Mouse (Mus musculus): ENCODE data around the gene Grsf1. TPM values are rescaled to one million over a fixed set of nuclear protein-coding genes. Genes with fewer than 3 reads are reported as not detected.

Gene Grsf1
- polyA plus RNA-seq, 1 experiment from 2014 or later, result 101 TPM

DNA sequence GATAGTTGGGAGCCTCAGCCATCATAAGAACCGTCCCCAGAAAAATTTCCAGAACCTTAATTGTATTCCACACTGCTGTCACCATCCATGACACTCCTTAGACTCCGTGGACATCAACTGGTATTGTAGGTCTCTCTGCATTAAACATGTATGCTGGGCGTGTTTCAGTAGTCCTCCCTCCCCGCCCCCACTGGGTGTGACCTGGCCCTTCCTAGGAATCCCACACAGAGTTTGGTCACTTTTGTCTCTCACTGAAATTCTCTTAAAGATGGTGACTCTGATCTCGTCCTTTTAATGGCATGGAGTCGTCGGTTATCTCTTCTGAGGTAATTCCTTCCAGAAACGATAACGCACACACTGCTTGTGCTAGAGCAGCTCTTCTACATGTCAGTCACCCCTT lies 7.7 kb upstream of the Grsf1 start:
- H3K27ac ChIP-seq (ENCODE audit: low read depth, low read length), result no peak overlapping the region
- DNase-seq (ENCODE audit: low spot score) (no peak), ATAC-seq (replicated peaks; ENCODE audit: low FRiP score) (no peak)
- no peak overlapping the region for H3K9ac ChIP-seq (ENCODE audit: low read length)
- no peak overlapping the region for H3K4me3 ChIP-seq (ENCODE audit: low read depth, low read length)
- peaks cover 2% of the 10 kb centered on the region; the same call in 1 of the 2 replicates for H3K4me1 ChIP-seq (replicated peaks; ENCODE audit: control insufficient read depth, insufficient read depth, low read length)
- no peak overlapping the region for H3K4me2 ChIP-seq (ENCODE audit: low read depth, low read length, severe bottlenecking)
- H3K27me3 ChIP-seq (ENCODE audit: control insufficient read depth, insufficient read depth, low read length), result no peaks in the 10 kb centered on the region
- H3K9me3 ChIP-seq (ENCODE audit: control insufficient read depth, low read length), result no peaks in the 10 kb centered on the region
- 88% methylated on average over 9 of the region's 9 CpGs for WGBS
- no peaks in the 10 kb centered on the region for H3K36me3 ChIP-seq (ENCODE audit: control insufficient read depth, insufficient read depth, low read length)

DNA sequence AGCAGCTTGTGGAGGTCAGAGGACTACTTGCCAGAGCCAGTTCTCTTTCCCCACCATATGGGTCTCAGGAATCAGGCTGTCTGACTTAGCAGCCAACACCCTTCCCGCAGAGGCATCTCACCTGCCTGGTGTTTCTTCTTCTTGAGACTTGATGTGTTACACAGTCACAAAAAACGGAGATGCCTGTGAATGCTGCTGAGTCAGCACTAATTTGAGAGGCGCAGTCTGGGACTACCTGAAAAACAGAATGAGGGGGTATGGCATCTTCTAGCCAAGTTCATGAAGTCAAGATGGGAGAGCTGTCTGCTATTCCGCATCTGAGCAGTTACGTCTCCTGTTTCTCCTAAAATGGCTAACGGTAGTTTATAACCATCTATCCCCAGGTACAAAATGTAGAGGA lies 4.6 kb upstream of the Grsf1 start:
- WGBS, result 92% methylated on average over 6 of the region's 6 CpGs
- peaks cover 2% of the 10 kb centered on the region; the same call in 1 of the 2 replicates for H3K4me1 ChIP-seq (replicated peaks; ENCODE audit: control insufficient read depth, insufficient read depth, low read length)
- no peak overlapping the region for H3K4me2 ChIP-seq (ENCODE audit: low read depth, low read length, severe bottlenecking)
- ATAC-seq (replicated peaks; ENCODE audit: low FRiP score) (no peak), DNase-seq (ENCODE audit: low spot score) (no peak)
- H3K36me3 ChIP-seq (ENCODE audit: control insufficient read depth, insufficient read depth, low read length), result no peaks in the 10 kb centered on the region
- H3K27ac ChIP-seq (ENCODE audit: low read depth, low read length), result no peak overlapping the region
- H3K9me3 ChIP-seq (ENCODE audit: control insufficient read depth, low read length), result no peaks in the 10 kb centered on the region
- H3K9ac ChIP-seq (ENCODE audit: low read length), result no peak overlapping the region
- H3K27me3 ChIP-seq (ENCODE audit: control insufficient read depth, insufficient read depth, low read length), result no peaks in the 10 kb centered on the region
- no peak overlapping the region for H3K4me3 ChIP-seq (ENCODE audit: low read depth, low read length)

DNA sequence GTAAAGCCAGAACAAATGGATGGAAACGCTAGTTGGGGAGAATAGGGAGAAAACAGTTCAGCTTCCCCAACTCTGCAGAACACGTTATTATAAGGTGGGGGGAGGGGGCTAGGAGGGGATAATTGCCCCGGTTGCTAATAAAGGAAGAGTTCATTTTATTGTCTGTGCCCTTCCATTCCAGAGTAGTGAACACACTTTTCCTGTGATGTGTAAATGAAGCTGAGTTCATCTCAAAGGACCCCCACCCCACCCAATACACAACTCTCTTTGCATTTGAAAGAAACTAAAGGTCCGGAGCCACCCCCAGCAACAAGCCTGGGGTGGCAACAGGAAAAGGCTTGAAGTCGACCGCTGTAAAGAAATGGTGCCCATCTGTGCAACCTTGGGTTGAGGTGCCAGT lies 3.4 kb upstream of the Grsf1 start:
- H3K9ac ChIP-seq (ENCODE audit: low read length), result no peak overlapping the region

DNA sequence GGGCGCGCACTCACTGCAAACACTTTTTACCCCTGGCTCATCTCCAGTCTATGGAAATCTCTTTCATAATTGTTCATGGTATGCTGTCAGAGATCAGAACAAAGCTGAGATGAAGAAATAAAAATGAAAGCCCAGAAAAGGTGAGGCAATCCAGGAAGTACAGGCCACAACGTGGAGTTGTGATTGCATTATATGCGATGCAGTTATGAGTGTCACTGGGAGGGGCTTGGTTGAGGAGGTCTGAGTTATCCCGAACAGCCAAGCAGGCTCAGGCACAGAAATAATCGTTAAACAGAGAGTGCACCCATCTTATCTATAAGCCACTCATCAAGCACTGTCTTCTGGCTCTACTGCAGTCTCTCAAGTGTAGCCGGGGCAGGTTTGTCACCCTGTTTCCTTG lies 3.0 kb upstream of the Grsf1 start:
- no peak overlapping the region for H3K4me3 ChIP-seq (ENCODE audit: low read depth, low read length)
- H3K27ac ChIP-seq (ENCODE audit: low read depth, low read length), result no peak overlapping the region
- H3K4me1 ChIP-seq (replicated peaks; ENCODE audit: control insufficient read depth, insufficient read depth, low read length), result peaks cover 3% of the 10 kb centered on the region; the same call in 1 of the 2 replicates
- WGBS, result 64% methylated on average over 7 of the region's 7 CpGs
- no peak for DNase-seq (ENCODE audit: low spot score)
- H3K9ac ChIP-seq (ENCODE audit: low read length), result no peak overlapping the region
- no peaks in the 10 kb centered on the region for H3K27me3 ChIP-seq (ENCODE audit: control insufficient read depth, insufficient read depth, low read length)
- ATAC-seq (replicated peaks; ENCODE audit: low FRiP score), result no peak
- no peak overlapping the region for H3K4me2 ChIP-seq (ENCODE audit: low read depth, low read length, severe bottlenecking)
- no peaks in the 10 kb centered on the region for H3K36me3 ChIP-seq (ENCODE audit: control insufficient read depth, insufficient read depth, low read length)
- no peaks in the 10 kb centered on the region for H3K9me3 ChIP-seq (ENCODE audit: control insufficient read depth, low read length)

More for the DNA sequence above, 3.4 kb upstream of the Grsf1 start:
- no peaks in the 10 kb centered on the region for H3K9me3 ChIP-seq (ENCODE audit: control insufficient read depth, low read length)
- ATAC-seq (replicated peaks; ENCODE audit: low FRiP score) (no peak), DNase-seq (ENCODE audit: low spot score) (no peak)
- H3K27ac ChIP-seq (ENCODE audit: low read depth, low read length), result no peak overlapping the region
- no peak overlapping the region for H3K4me3 ChIP-seq (ENCODE audit: low read depth, low read length)
- WGBS, result 22% methylated on average over 6 of the region's 6 CpGs
- no peak overlapping the region for H3K4me2 ChIP-seq (ENCODE audit: low read depth, low read length, severe bottlenecking)
- H3K36me3 ChIP-seq (ENCODE audit: control insufficient read depth, insufficient read depth, low read length), result no peaks in the 10 kb centered on the region
- H3K27me3 ChIP-seq (ENCODE audit: control insufficient read depth, insufficient read depth, low read length), result no peaks in the 10 kb centered on the region
- peaks cover 2% of the 10 kb centered on the region; the same call in 1 of the 2 replicates for H3K4me1 ChIP-seq (replicated peaks; ENCODE audit: control insufficient read depth, insufficient read depth, low read length)

DNA sequence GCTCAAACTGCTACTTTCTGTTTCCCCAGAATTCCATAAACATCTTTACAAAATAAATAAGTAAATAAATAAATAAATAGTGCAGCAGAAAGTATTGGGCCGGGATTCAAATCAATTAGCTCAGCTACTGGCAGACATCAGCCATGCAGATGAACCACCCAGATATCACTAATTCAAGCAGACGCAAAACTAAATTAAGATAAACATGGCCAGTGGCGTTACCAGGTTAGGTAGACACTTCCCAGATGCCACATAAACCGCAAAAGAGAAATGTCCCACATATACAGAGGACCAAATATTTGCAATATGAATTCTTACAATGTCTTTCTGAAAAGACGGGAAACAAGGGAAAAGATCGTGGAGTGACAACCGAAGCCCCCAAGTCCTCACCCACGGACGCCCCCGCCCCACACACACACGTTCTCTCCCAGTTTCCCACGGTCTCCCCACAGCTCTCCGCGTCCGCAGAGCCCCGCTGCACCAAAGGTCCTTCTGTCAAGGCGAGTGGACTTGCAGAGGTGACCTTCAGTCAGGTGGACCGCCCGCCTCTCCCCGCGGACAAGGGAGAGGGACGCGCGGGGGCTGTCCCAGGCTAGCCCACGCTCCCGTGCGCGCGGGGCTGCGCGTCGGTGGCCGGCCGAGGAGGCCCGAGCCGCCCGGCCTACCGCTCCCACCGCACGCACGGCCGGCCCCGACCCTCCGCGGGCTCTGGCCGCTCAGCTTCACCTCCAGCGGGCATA lies 1.1 kb downstream of the Grsf1 start:
- H3K27me3 ChIP-seq (ENCODE audit: control insufficient read depth, insufficient read depth, low read length), result no peaks in the 10 kb centered on the region
- H3K4me3 ChIP-seq (ENCODE audit: low read depth, low read length), result peak overlapping the region; percentile 95
- peak; percentile 52 for ATAC-seq (replicated peaks; ENCODE audit: low FRiP score)
- peaks cover 2% of the 10 kb centered on the region; the same call in 1 of the 2 replicates for H3K36me3 ChIP-seq (ENCODE audit: control insufficient read depth, insufficient read depth, low read length)
- H3K4me1 ChIP-seq (replicated peaks; ENCODE audit: control insufficient read depth, insufficient read depth, low read length), result peaks cover 8% of the 10 kb centered on the region; the same call in 1 of the 2 replicates
- H3K9me3 ChIP-seq (ENCODE audit: control insufficient read depth, low read length), result no peaks in the 10 kb centered on the region
- H3K9ac ChIP-seq (ENCODE audit: low read length), result peak overlapping the region; percentile 98
- H3K4me2 ChIP-seq (ENCODE audit: low read depth, low read length, severe bottlenecking), result peak overlapping the region; percentile 67
- peak overlapping the region; percentile 95 for H3K27ac ChIP-seq (ENCODE audit: low read depth, low read length)
- DNase-seq (ENCODE audit: low spot score), result no peak
- 1% methylated on average over 46 of the region's 47 CpGs for WGBS

DNA sequence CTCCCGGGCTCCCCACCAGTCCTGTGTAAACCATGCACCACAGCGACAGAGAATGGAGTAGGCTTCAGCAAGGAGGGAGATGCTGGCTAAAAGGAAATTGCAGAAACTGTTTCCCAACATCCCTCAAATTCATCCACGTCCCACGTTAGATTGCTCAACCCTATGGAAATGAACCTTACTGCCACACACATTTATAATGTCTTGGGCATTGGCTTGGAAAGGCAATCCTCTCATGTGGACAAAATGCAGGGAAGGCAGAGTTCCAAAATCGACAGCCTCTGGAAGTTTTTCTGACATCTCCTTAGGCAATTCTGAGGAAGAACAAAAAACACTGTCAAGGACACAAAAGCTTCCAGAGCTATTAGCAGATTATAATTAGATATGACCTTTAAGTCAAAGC lies 12.1 kb downstream of the Grsf1 start:
- Histone ChIP-seq H3K4me2 (ENCODE audit: low read depth, low read length, severe bottlenecking) (no peak overlapping the region), H3K4me1 (replicated peaks; ENCODE audit: control insufficient read depth, insufficient read depth, low read length) (no peaks in the 10 kb centered on the region), H3K36me3 (ENCODE audit: control insufficient read depth, insufficient read depth, low read length) (peaks cover 12% of the 10 kb centered on the region), H3K27me3 (ENCODE audit: control insufficient read depth, insufficient read depth, low read length) (no peaks in the 10 kb centered on the region), H3K9me3 (ENCODE audit: control insufficient read depth, low read length) (no peaks in the 10 kb centered on the region), H3K9ac (ENCODE audit: low read length) (no peak overlapping the region), H3K27ac (ENCODE audit: low read depth, low read length) (no peak overlapping the region), H3K4me3 (ENCODE audit: low read depth, low read length) (no peak overlapping the region)
- ATAC-seq (replicated peaks; ENCODE audit: low FRiP score), result no peak
- no peak for DNase-seq (ENCODE audit: low spot score)
- 94% methylated on average over 5 of the region's 5 CpGs for WGBS

DNA sequence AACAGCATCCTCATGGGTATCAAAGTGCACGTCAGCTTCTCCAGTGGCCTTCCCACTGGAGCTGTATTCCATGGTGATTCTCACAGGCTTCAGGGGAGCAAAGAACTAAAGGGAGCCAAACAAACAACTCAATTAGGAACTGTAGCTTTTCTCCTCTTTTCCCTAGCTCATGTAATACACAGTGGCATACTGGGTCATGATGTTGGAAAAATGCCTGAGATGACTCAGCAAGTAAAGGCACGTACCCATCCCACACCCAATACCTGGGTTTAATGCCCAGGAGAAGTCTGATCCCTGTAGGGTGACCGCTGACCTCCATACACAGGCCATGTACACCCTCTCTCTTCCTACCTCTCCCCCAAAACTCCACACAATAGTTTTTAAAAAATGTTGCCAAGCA lies 12.8 kb downstream of the Grsf1 start:
- H3K27me3 ChIP-seq (ENCODE audit: control insufficient read depth, insufficient read depth, low read length), result no peaks in the 10 kb centered on the region
- no peaks in the 10 kb centered on the region for H3K9me3 ChIP-seq (ENCODE audit: control insufficient read depth, low read length)
- no peak overlapping the region for H3K4me2 ChIP-seq (ENCODE audit: low read depth, low read length, severe bottlenecking)
- no peak overlapping the region for H3K4me3 ChIP-seq (ENCODE audit: low read depth, low read length)
- no peaks in the 10 kb centered on the region for H3K4me1 ChIP-seq (replicated peaks; ENCODE audit: control insufficient read depth, insufficient read depth, low read length)
- DNase-seq (ENCODE audit: low spot score) (no peak), ATAC-seq (replicated peaks; ENCODE audit: low FRiP score) (no peak)
- no peak overlapping the region for H3K9ac ChIP-seq (ENCODE audit: low read length)
- no peak overlapping the region for H3K27ac ChIP-seq (ENCODE audit: low read depth, low read length)
- H3K36me3 ChIP-seq (ENCODE audit: control insufficient read depth, insufficient read depth, low read length), result peaks cover 15% of the 10 kb centered on the region
- 94% methylated on average over 3 of the region's 3 CpGs for WGBS

DNA sequence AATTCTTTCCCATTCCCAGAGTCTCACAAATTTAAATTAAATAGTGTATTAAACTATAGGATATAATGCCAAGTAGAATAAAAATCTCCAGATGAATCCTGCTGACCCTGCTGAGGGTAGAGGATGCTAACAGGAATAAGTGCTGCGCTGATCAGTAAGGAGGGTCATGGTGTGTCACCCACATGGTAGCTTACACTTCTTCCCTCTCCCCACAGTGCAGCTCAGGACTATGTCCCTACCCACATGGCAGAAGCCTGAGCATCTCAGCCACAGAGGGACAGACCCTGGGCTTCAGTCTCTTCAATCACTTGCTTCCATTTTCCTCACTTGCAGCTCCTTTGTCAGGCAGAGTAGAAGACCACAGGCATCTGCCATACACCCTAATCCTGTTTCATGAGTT lies 18.1 kb downstream of the Grsf1 start:
- Histone ChIP-seq H3K27ac (ENCODE audit: low read depth, low read length) (no peak overlapping the region), H3K9ac (ENCODE audit: low read length) (no peak overlapping the region), H3K9me3 (ENCODE audit: control insufficient read depth, low read length) (no peaks in the 10 kb centered on the region), H3K4me1 (replicated peaks; ENCODE audit: control insufficient read depth, insufficient read depth, low read length) (no peaks in the 10 kb centered on the region), H3K4me3 (ENCODE audit: low read depth, low read length) (no peak overlapping the region), H3K36me3 (ENCODE audit: control insufficient read depth, insufficient read depth, low read length) (peaks cover 14% of the 10 kb centered on the region), H3K27me3 (ENCODE audit: control insufficient read depth, insufficient read depth, low read length) (no peaks in the 10 kb centered on the region), H3K4me2 (ENCODE audit: low read depth, low read length, severe bottlenecking) (no peak overlapping the region)
- DNase-seq (ENCODE audit: low spot score) (no peak), ATAC-seq (replicated peaks; ENCODE audit: low FRiP score) (no peak)
- 96% methylated on average over 1 of the region's 1 CpGs for WGBS

DNA sequence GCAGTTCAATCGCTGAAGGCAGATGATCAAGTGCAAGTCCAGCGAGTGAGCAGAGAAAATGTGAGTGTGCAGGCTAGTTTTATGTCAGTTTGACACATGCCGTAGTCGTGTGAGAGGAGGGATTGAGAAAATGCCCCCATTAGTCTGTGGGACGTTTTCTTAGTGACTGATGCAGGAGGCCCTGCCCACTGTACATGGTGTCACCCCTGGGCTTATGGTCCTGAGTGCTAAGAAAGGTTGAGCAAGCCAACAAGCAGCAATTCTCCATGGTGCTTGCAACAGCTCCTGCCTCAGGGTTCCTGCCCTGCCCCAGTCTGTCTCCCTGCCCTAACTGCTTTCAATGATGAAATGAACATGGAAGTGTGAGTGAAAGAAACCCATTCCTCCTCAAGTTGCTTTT lies 23.4 kb downstream of the Grsf1 start:
- no peak overlapping the region for H3K4me3 ChIP-seq (ENCODE audit: low read depth, low read length)
- H3K27ac ChIP-seq (ENCODE audit: low read depth, low read length), result no peak overlapping the region
- no peak overlapping the region for H3K4me2 ChIP-seq (ENCODE audit: low read depth, low read length, severe bottlenecking)
- DNase-seq (ENCODE audit: low spot score) (no peak), ATAC-seq (replicated peaks; ENCODE audit: low FRiP score) (no peak)
- no peaks in the 10 kb centered on the region for H3K27me3 ChIP-seq (ENCODE audit: control insufficient read depth, insufficient read depth, low read length)
- H3K36me3 ChIP-seq (ENCODE audit: control insufficient read depth, insufficient read depth, low read length), result peaks cover 13% of the 10 kb centered on the region
- 92% methylated on average over 5 of the region's 5 CpGs for WGBS
- no peaks in the 10 kb centered on the region for H3K4me1 ChIP-seq (replicated peaks; ENCODE audit: control insufficient read depth, insufficient read depth, low read length)
- H3K9ac ChIP-seq (ENCODE audit: low read length), result no peak overlapping the region
- H3K9me3 ChIP-seq (ENCODE audit: control insufficient read depth, low read length), result no peaks in the 10 kb centered on the region
